Mouse (Mus musculus) frontal cortex, postnatal 25 days (tissue): ENCODE measurements at regions not wholly inside any gene's neighbourhood (a gene's known extent, or its start where the extent isn't known, plus 50 kb on each side); places are given as distances from the start of the nearest gene placed in this dataset.
"Not testable (repeated sequence)": the region's sequence is repeated elsewhere in the genome, so short reads cannot be mapped to it uniquely, and the experiment has no call there.

Source experiments
- DNase-seq, 2 experiments: peaks; one replicate each; pipeline ENCODE4 v3.0.0; 2022; ENCODE audit warnings: low spot score in 2 of 2

GRCm38 (mm10) chrX:18960465-18960864 lies 499.3 kb upstream of the 4930578C19Rik start:
- no peak for DNase-seq

- no peak for DNase-seq
Observed at GRCm38 (mm10) chrX:18942612-18943011, 481.4 kb upstream of the 4930578C19Rik start.

GRCm38 (mm10) chrX:18933340-18933739 lies 472.1 kb upstream of the 4930578C19Rik start:
- no peak for DNase-seq

DNA sequence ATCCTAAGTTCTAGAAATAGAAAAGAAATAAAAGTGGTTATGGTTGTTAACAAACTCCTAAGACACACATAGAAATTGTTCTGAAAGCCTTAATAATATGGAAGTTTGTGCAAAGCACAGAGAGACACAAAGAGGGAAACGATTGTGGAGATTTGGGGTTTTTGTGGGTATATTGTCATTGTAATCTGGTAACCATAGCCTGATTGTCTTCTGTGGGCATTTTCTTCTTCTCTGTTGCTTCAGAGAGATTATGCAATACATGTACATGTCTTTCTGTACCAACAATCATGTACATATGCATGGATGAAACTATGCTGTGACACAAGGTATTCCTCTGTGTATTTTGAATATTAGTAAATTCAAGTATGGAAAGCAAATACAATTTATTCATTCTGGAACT lies 461.9 kb upstream of the 4930578C19Rik start:
- no peak for DNase-seq

DNA sequence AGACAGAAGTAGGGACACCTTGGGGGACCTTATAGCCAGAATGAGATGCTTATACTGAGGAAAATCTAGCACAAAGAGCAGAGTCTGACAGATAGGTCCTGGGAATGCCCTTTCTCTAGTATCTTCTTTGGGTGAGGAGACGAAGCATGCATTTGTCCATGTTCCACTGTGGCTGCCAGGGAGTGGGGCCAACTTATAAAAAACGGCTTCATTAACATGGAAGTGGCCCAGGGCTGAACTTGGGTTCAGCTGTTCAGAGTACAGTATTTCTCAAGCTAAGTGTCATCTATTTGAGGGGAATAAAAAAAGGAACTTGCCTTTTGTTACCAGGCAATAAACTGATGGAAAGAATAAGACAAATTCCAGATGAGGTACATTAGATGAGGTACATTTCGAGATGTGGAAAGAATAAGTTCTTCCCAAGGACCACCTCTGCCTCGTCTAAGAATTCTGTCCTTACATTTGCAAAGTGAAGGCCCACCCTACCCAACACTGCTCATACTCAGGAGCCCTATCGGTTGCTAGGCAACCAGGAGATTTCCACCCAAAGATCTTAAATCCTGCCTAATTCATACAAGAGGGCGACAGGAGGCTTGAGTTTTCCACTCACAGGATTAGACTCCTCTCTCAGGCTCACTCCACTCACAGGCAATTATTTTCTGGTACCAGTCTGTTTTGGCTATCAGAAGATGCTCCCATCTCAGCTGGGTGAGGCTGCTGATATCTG lies 460.3 kb upstream of the 4930578C19Rik start:
- no peak for DNase-seq

- no peak for DNase-seq
Observed at GRCm38 (mm10) chrX:18882784-18883171, 421.6 kb upstream of the 4930578C19Rik start.

DNA sequence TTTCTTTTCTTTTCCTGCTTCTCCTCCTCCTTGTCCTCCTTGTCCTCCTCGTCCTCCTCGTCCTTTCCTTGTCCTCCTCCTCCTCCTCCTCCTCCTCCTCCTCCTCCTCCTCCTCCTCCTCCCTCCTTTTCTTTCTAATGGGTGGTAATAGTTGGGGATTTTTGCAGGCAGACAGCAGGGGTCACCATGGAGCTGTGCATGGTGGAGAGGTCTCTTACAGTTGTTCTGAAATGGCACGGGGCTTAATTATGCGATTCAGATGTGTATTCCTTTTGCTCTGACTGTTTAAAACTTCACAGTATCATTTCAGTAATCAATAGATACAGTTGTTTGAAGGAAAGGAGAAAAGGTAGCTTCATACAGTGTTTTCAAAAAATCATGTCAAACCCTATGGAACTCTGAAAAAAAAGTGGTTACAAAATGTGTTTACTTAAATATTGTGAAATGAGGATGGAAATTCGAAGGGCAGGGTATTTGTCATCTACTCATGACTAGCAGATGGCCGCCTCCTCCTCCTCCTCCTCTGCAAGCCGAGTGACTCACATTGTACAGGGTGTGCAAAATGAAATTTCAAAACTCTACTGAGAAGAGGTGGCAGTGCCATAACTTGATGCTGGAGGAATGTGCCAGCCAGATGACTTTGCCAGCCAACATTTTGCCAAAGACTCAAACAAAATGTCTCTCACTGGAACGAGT lies 421.0 kb upstream of the 4930578C19Rik start:
- DNase-seq: peak; percentile 3 to 8

GRCm38 (mm10) chrX:18875734-18876133 lies 414.5 kb upstream of the 4930578C19Rik start:
- DNase-seq: no peak

GRCm38 (mm10) chrX:18874051-18874450 lies 412.9 kb upstream of the 4930578C19Rik start:
- no peak for DNase-seq

- DNase-seq: no peak
Observed at GRCm38 (mm10) chrX:18838668-18839067, 377.5 kb upstream of the 4930578C19Rik start.

DNA sequence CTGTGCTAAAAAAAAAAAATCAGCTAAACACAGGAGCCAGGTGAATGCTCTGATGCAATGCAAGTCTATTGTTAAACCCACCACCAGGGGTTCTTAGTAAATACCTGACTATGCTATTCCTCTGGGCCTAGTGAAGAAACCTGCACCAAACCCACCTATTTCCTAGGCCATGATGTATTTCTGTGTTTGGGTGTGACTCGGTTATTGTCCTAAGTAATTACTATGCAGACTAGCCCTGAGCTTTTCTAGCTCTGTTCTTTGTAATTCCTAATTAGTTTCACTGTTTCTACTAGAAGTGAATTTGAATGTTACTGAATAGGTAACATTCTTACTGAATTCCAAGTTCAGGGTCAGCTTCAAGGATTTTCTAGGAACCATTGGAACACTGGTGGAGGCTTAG lies 363.8 kb upstream of the 4930578C19Rik start:
- not testable (repeated sequence) for DNase-seq

DNA sequence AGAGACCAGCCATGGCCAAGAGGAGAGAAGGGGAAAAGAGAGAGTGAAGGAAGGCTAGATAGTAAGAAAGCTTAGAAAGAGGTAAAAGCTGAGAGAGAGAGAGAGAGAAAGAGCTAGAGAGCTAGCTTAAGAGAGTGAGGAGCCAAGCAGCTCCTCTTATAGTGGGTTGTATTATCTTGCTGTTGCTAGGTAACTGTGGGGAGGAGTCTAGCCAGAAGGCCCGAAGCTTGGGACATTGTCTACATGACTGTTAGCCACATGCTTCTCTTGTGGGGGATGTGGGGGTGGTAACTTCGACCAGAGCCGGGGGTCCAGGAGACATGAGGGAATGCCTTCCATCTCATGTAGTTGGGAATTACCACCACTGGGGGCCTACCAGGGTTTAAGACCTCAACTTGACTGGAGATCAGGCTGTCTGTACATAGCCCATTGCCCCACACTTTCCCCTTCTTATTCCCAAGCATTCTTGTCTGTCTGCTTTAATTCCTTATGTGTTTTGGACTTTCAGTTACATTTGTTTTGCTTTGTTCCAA lies 353.3 kb upstream of the 4930578C19Rik start:
- no peak for DNase-seq
